Mouse (Mus musculus): ENCODE measurements around the gene Ctnnd2. TPM values are rescaled to one million over a fixed set of nuclear protein-coding genes. Genes with fewer than 3 reads are reported as not detected.

Gene Ctnnd2
- polyA plus RNA-seq, 1 experiment from 2014 or later = 46.6 TPM

DNA sequence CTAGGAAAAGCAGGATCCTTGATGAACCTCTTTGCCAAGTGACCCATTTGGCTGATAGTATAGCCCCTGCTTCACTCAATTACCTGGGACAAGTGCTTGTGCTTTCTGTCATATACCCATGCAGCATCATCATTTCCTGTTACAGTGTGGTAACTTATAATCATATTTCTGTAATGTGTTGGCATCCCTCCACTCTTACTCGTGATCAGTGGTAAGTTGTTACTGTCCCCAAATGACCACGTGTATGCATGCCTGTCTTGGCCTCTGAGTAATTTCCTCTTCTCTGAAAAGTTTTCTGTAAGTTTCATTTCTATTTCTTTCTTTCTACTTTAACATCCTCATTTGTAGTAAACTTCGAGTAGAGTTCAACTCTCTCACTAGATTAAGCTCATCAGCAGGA, 296.4 kb downstream of the Ctnnd2 start:
- H3K27ac ChIP-seq (ENCODE audit: low read depth, low read length) = no peak overlapping the region
- H3K27me3 ChIP-seq (ENCODE audit: control insufficient read depth, insufficient read depth, low read length) = no peaks in the 10 kb centered on the region
- DNase-seq (ENCODE audit: low spot score) (no peak), ATAC-seq (replicated peaks; ENCODE audit: low FRiP score) (no peak)
- no peak overlapping the region for H3K4me2 ChIP-seq (ENCODE audit: low read depth, low read length, severe bottlenecking)
- no peaks in the 10 kb centered on the region for H3K4me1 ChIP-seq (replicated peaks; ENCODE audit: control insufficient read depth, insufficient read depth, low read length)
- H3K9me3 ChIP-seq (ENCODE audit: control insufficient read depth, low read length) = no peaks in the 10 kb centered on the region
- no peak overlapping the region for H3K9ac ChIP-seq (ENCODE audit: low read length)
- no peaks in the 10 kb centered on the region for H3K36me3 ChIP-seq (ENCODE audit: control insufficient read depth, insufficient read depth, low read length)
- WGBS = 87% methylated on average over 3 of the region's 3 CpGs
- no peak overlapping the region for H3K4me3 ChIP-seq (ENCODE audit: low read depth, low read length)

DNA sequence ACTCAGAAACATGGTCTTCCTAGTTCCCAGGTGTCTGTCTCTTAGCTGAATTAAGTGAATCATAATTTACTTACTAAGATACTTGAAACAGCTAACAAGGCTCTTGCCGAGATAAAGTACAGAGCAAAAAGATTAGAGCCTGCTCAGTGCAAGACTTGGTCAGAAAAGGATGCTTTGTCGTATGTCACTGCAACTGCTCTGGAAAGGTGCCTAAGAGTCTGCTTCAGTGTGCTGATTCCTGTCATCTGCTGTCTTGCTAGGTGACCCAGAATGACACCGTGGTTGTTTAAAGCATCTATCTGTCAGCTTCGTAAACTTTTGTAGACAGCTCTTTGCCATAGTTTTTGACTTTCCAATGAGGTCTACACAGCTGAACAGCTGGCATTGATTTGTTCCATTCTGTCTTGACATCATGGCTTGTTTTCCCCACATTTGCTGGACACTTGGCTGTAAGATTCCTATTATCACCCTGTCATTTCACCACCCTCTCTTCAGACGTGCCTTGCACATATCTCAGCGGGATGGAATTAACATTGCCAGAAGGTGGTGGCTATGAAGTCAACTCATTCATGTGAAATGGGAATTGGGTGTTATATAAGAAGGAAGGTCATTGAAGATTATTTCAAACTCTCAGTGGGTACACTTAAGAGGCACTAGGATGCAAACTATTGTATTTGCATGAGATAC, 299.0 kb downstream of the Ctnnd2 start:
- Histone ChIP-seq H3K4me3 (ENCODE audit: low read depth, low read length) (no peak overlapping the region), H3K9ac (ENCODE audit: low read length) (no peak overlapping the region), H3K27ac (ENCODE audit: low read depth, low read length) (no peak overlapping the region), H3K4me2 (ENCODE audit: low read depth, low read length, severe bottlenecking) (no peak overlapping the region), H3K4me1 (replicated peaks; ENCODE audit: control insufficient read depth, insufficient read depth, low read length) (no peaks in the 10 kb centered on the region), H3K36me3 (ENCODE audit: control insufficient read depth, insufficient read depth, low read length) (no peaks in the 10 kb centered on the region), H3K27me3 (ENCODE audit: control insufficient read depth, insufficient read depth, low read length) (no peaks in the 10 kb centered on the region), H3K9me3 (ENCODE audit: control insufficient read depth, low read length) (no peaks in the 10 kb centered on the region)
- ATAC-seq (replicated peaks; ENCODE audit: low FRiP score) (no peak), DNase-seq (ENCODE audit: low spot score) (no peak)
- WGBS = 82% methylated on average over 6 of the region's 6 CpGs

- ATAC-seq (replicated peaks; ENCODE audit: low FRiP score) (no peak), DNase-seq (ENCODE audit: low spot score) (no peak)
- H3K4me3 ChIP-seq (ENCODE audit: low read depth, low read length) = no peak overlapping the region
- H3K9ac ChIP-seq (ENCODE audit: low read length) = no peak overlapping the region
- H3K4me2 ChIP-seq (ENCODE audit: low read depth, low read length, severe bottlenecking) = no peak overlapping the region
- H3K27ac ChIP-seq (ENCODE audit: low read depth, low read length) = no peak overlapping the region
- no peaks in the 10 kb centered on the region for H3K4me1 ChIP-seq (replicated peaks; ENCODE audit: control insufficient read depth, insufficient read depth, low read length)
- no peaks in the 10 kb centered on the region; the same call in 1 of the 2 replicates for H3K36me3 ChIP-seq (ENCODE audit: control insufficient read depth, insufficient read depth, low read length)
- no peaks in the 10 kb centered on the region for H3K27me3 ChIP-seq (ENCODE audit: control insufficient read depth, insufficient read depth, low read length)
- H3K9me3 ChIP-seq (ENCODE audit: control insufficient read depth, low read length) = no peaks in the 10 kb centered on the region
- WGBS = 87% methylated on average over 15 of the region's 15 CpGs
Observed at GRCm38 (mm10) chr15:30480676-30481075, 308.3 kb downstream of the Ctnnd2 start.

DNA sequence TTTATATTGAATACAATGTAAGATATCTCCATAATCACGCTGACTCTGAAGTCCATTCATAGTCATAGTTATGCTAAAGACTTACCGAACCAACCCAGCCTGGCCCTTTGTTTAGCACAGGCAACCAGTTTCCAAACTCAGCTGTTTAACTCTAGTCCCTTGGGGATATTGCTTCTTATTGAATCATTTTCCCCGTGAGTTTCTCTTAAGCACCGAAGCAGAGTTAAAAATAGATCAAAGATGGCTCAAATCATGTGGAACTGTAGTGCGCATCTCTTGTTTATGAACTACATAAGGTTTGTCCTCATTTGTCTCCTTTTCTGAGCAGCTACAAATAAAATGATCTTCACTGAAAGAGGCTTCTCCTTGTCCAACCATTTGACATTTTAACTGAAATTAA, 334.1 kb downstream of the Ctnnd2 start:
- no peak for DNase-seq (ENCODE audit: low spot score)
- WGBS = 78% methylated on average over 5 of the region's 5 CpGs
- no peak overlapping the region for H3K4me3 ChIP-seq (ENCODE audit: low read depth, low read length)
- H3K9me3 ChIP-seq (ENCODE audit: control insufficient read depth, low read length) = no peaks in the 10 kb centered on the region
- H3K9ac ChIP-seq (ENCODE audit: low read length) = no peak overlapping the region
- ATAC-seq (replicated peaks; ENCODE audit: low FRiP score) = no peak
- no peaks in the 10 kb centered on the region for H3K27me3 ChIP-seq (ENCODE audit: control insufficient read depth, insufficient read depth, low read length)
- 0 out of 2 replicates have a peak, but pooled peaks cover 2% of the 10 kb centered on the region for H3K4me1 ChIP-seq (replicated peaks; ENCODE audit: control insufficient read depth, insufficient read depth, low read length)
- no peak overlapping the region for H3K4me2 ChIP-seq (ENCODE audit: low read depth, low read length, severe bottlenecking)
- no peaks in the 10 kb centered on the region; the same call in 1 of the 2 replicates for H3K36me3 ChIP-seq (ENCODE audit: control insufficient read depth, insufficient read depth, low read length)
- no peak overlapping the region for H3K27ac ChIP-seq (ENCODE audit: low read depth, low read length)

- no peak overlapping the region; the same call in 1 of the 2 replicates for H3K9ac ChIP-seq (ENCODE audit: low read length)
- no peak overlapping the region for H3K4me2 ChIP-seq (ENCODE audit: low read depth, low read length, severe bottlenecking)
- no peaks in the 10 kb centered on the region for H3K27me3 ChIP-seq (ENCODE audit: control insufficient read depth, insufficient read depth, low read length)
- H3K9me3 ChIP-seq (ENCODE audit: control insufficient read depth, low read length) = no peaks in the 10 kb centered on the region
- H3K4me3 ChIP-seq (ENCODE audit: low read depth, low read length) = no peak overlapping the region
- H3K27ac ChIP-seq (ENCODE audit: low read depth, low read length) = no peak overlapping the region
- H3K4me1 ChIP-seq (replicated peaks; ENCODE audit: control insufficient read depth, insufficient read depth, low read length) = peaks cover 12% of the 10 kb centered on the region
- ATAC-seq (replicated peaks; ENCODE audit: low FRiP score) = no peak
- no peak for DNase-seq (ENCODE audit: low spot score)
- 21% methylated on average over 3 of the region's 3 CpGs for WGBS
- H3K36me3 ChIP-seq (ENCODE audit: control insufficient read depth, insufficient read depth, low read length) = no peaks in the 10 kb centered on the region
Observed at GRCm38 (mm10) chr15:30512467-30512866, 340.1 kb downstream of the Ctnnd2 start.

GRCm38 (mm10) chr15:30513122-30513521, 340.7 kb downstream of the Ctnnd2 start:
- H3K36me3 ChIP-seq (ENCODE audit: control insufficient read depth, insufficient read depth, low read length) = no peaks in the 10 kb centered on the region
- ATAC-seq (replicated peaks; ENCODE audit: low FRiP score) (peak; percentile 56; the same call in 1 of the 2 replicates), DNase-seq (ENCODE audit: low spot score) (no peak)
- no peaks in the 10 kb centered on the region for H3K9me3 ChIP-seq (ENCODE audit: control insufficient read depth, low read length)
- H3K4me1 ChIP-seq (replicated peaks; ENCODE audit: control insufficient read depth, insufficient read depth, low read length) = peaks cover 12% of the 10 kb centered on the region
- no peak overlapping the region for H3K27ac ChIP-seq (ENCODE audit: low read depth, low read length)
- no peak overlapping the region for H3K4me3 ChIP-seq (ENCODE audit: low read depth, low read length)
- H3K27me3 ChIP-seq (ENCODE audit: control insufficient read depth, insufficient read depth, low read length) = no peaks in the 10 kb centered on the region
- H3K4me2 ChIP-seq (ENCODE audit: low read depth, low read length, severe bottlenecking) = no peak overlapping the region
- H3K9ac ChIP-seq (ENCODE audit: low read length) = no peak overlapping the region

DNA sequence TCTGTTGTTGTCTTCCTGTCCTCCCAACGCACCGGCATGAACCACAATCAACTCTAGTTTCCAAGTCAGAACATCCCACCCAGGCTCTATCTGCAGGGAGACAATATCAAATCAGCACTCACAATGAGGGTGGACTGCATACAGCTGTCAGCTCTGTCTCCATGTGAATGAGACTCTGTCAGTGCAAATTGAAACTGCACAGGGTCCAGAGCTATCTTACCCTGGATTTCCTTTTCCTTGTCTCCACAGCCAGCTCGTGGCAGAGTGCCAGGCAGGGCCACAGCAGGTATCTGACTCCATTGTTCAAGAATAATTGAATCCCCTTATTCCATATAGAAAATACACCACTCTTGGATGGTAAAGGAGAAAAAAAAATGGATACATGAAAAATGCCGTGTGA, 343.0 kb downstream of the Ctnnd2 start:
- H3K4me2 ChIP-seq (ENCODE audit: low read depth, low read length, severe bottlenecking) = no peak overlapping the region
- ATAC-seq (replicated peaks; ENCODE audit: low FRiP score) (no peak), DNase-seq (ENCODE audit: low spot score) (no peak)
- H3K9ac ChIP-seq (ENCODE audit: low read length) = no peak overlapping the region
- no peaks in the 10 kb centered on the region for H3K9me3 ChIP-seq (ENCODE audit: control insufficient read depth, low read length)
- no peak overlapping the region for H3K4me3 ChIP-seq (ENCODE audit: low read depth, low read length)
- H3K36me3 ChIP-seq (ENCODE audit: control insufficient read depth, insufficient read depth, low read length) = no peaks in the 10 kb centered on the region
- whole genome bisulfite sequencing = 67% methylated on average over 4 of the region's 4 CpGs
- no peaks in the 10 kb centered on the region for H3K27me3 ChIP-seq (ENCODE audit: control insufficient read depth, insufficient read depth, low read length)
- peaks cover 12% of the 10 kb centered on the region for H3K4me1 ChIP-seq (replicated peaks; ENCODE audit: control insufficient read depth, insufficient read depth, low read length)
- no peak overlapping the region for H3K27ac ChIP-seq (ENCODE audit: low read depth, low read length)

GRCm38 (mm10) chr15:30541459-30541858, 369.1 kb downstream of the Ctnnd2 start:
- Histone ChIP-seq H3K27ac (ENCODE audit: low read depth, low read length) (no peak overlapping the region), H3K4me3 (ENCODE audit: low read depth, low read length) (no peak overlapping the region), H3K9ac (ENCODE audit: low read length) (no peak overlapping the region), H3K36me3 (ENCODE audit: control insufficient read depth, insufficient read depth, low read length) (no peaks in the 10 kb centered on the region), H3K27me3 (ENCODE audit: control insufficient read depth, insufficient read depth, low read length) (no peaks in the 10 kb centered on the region), H3K4me2 (ENCODE audit: low read depth, low read length, severe bottlenecking) (no peak overlapping the region), H3K9me3 (ENCODE audit: control insufficient read depth, low read length) (no peaks in the 10 kb centered on the region), H3K4me1 (replicated peaks; ENCODE audit: control insufficient read depth, insufficient read depth, low read length) (no peaks in the 10 kb centered on the region)
- no peak for DNase-seq (ENCODE audit: low spot score)
- WGBS = 91% methylated on average over 5 of the region's 5 CpGs
- no peak for ATAC-seq (replicated peaks; ENCODE audit: low FRiP score)

DNA sequence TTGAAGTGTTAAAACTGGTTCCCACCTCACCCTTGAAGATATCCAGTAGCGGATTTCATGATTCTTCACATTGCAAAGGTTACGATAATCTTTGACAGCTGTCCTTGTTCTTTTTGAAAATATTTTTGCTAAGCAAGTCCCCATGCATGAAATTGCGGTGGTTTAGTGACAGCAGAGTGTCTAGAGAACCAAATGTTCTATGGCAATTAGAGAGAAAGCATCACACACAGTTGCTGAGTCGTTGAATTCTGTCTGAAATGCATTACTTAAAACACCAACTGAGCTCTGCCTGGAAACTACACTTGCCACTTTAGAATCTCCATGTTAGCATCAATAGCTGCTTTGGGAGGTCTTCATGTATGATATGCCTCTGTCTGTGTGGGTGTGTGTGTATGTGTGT, 375.9 kb downstream of the Ctnnd2 start:
- 90% methylated on average over 4 of the region's 4 CpGs for WGBS
- no peaks in the 10 kb centered on the region for H3K4me1 ChIP-seq (replicated peaks; ENCODE audit: control insufficient read depth, insufficient read depth, low read length)
- no peak overlapping the region for H3K27ac ChIP-seq (ENCODE audit: low read depth, low read length)
- H3K4me2 ChIP-seq (ENCODE audit: low read depth, low read length, severe bottlenecking) = no peak overlapping the region
- ATAC-seq (replicated peaks; ENCODE audit: low FRiP score) (no peak), DNase-seq (ENCODE audit: low spot score) (no peak)
- H3K4me3 ChIP-seq (ENCODE audit: low read depth, low read length) = no peak overlapping the region
- no peaks in the 10 kb centered on the region for H3K9me3 ChIP-seq (ENCODE audit: control insufficient read depth, low read length)
- no peaks in the 10 kb centered on the region for H3K36me3 ChIP-seq (ENCODE audit: control insufficient read depth, insufficient read depth, low read length)
- no peak overlapping the region for H3K9ac ChIP-seq (ENCODE audit: low read length)
- H3K27me3 ChIP-seq (ENCODE audit: control insufficient read depth, insufficient read depth, low read length) = no peaks in the 10 kb centered on the region
